Mouse (Mus musculus) heart, postnatal 0 days (tissue): Measurements from ENCODE around the gene Usp21.

Experiments used
- CTCF ChIP-seq: IDR thresholded peaks from 2 replicates; pipeline ENCODE4 v1.5.1; 2016; ENCODE audit warnings: antibody characterized with exemption, control low read depth, low read depth
- EP300 ChIP-seq: IDR thresholded peaks from 2 replicates; pipeline ENCODE4 v1.6.1; 2016; ENCODE audit warnings: antibody characterized with exemption, low read depth

GRCm38 (mm10) chr1:171237438-171237837 lies 50.4 kb downstream of the Usp21 start:
- TF ChIP-seq CTCF (no peak), EP300 (no peak)
